Mouse (Mus musculus) left cerebral cortex, adult 2 months (tissue): ENCODE data around the gene Zfp109. TPM values are rescaled to one million over a fixed set of nuclear protein-coding genes. Genes with fewer than 3 reads are reported as not detected.

ENCODE experiments used
- DNase-seq, 2 experiments: peaks; one replicate each; pipeline ENCODE4 v3.0.0; 2021 to 2022; ENCODE audit warnings: low spot score in 2 of 2, mixed read lengths in 1 of 2; ENCODE audit errors: extremely low spot score in 1 of 2
- H3K27ac ChIP-seq: fragments of 200-600 bp; 2 replicates; pipeline ENCODE4 v1.8.1; 2022
- H3K4me3 ChIP-seq: fragments of 200-600 bp; 2 replicates; pipeline ENCODE4 v1.8.1; 2022
- CTCF ChIP-seq: fragments of 200-600 bp; IDR thresholded peaks from 2 replicates; pipeline ENCODE4 v1.8.1; 2022; ENCODE audit warnings: antibody characterized with exemption, mild to moderate bottlenecking, moderate library complexity
- intact Hi-C: fragments of 180-260 bp; cut with DNase I; formaldehyde crosslinking; loops from one replicate; pipeline ENCODE4 v1.15.1; 2025
- total RNA-seq, 2 experiments: library from RNA; stranded (reverse); gene quantifications; 2 replicates each; pipeline ENCODE4 v1.2.3; 2021

The Zfp109 gene
- total RNA-seq, 2 experiments from 2014 or later: 10.1 to 10.4 TPM

GRCm38 (mm10) chr7:24268176-24269155 lies 31.1 kb upstream of the Zfp109 start:
- no peak for DNase-seq
- H3K4me3 ChIP-seq: no peak overlapping the region
- intact Hi-C loops: no loop called here
- no peak for TF ChIP-seq CTCF
- no peak overlapping the region for H3K27ac ChIP-seq

GRCm38 (mm10) chr7:24260000-24260312 lies 22.6 kb upstream of the Zfp109 start:
- Histone ChIP-seq H3K27ac (no peak overlapping the region), H3K4me3 (no peak overlapping the region)
- intact Hi-C loops: loop anchor here (5.0 kb wide), 1 partner anchor 178 kb away; the partner anchor contains the start of gene Zfp180
- no peak for DNase-seq
- no peak for TF ChIP-seq CTCF

- DNase-seq: no peak
- intact Hi-C loops: loop anchor here (5.0 kb wide), 1 partner anchor 177 kb away; the partner anchor contains the start of gene Zfp180
- no peak for TF ChIP-seq CTCF
- Histone ChIP-seq H3K4me3 (no peak overlapping the region), H3K27ac (no peak overlapping the region)
Measured at GRCm38 (mm10) chr7:24259306-24259999, 22.1 kb upstream of the Zfp109 start.

- H3K27ac ChIP-seq: peak within 1 kb of the TSS; percentile 7; the same call in 1 of the 2 replicates
- intact Hi-C loops: loop anchor here (1.0 to 5.0 kb wide), 6 partner anchors 15 to 173 kb away; partner anchors contain the start of genes Zfp112, Zfp180, Zfp235 and Zfp93
- peak; percentile 81 to 86 for DNase-seq
- no peak for TF ChIP-seq CTCF
- peak within 1 kb of the TSS; percentile 67 for H3K4me3 ChIP-seq
Measured at GRCm38 (mm10) chr7:24254633-24255474, 17.5 kb upstream of the Zfp109 start, which contains the start of gene Zfp108. Gene Zfp108 (plus strand): TSS chr7:24254794.

- intact Hi-C loops: loop anchor here (1.0 to 5.0 kb wide), 5 partner anchors 15 to 142 kb away; partner anchors contain the start of genes Zfp112, Zfp235 and Zfp93
- no peak for TF ChIP-seq CTCF
- H3K27ac ChIP-seq: no peak overlapping the region
Measured at GRCm38 (mm10) chr7:24253779-24254615, 16.6 kb upstream of the Zfp109 start.

GRCm38 (mm10) chr7:24211343-24211742 lies 26.0 kb downstream of the Zfp109 start, which contains the start of gene Zfp111:
Gene Zfp111 (minus strand): TSS chr7:24211443.
- intact Hi-C loops: no loop called here
- DNase-seq: no peak
- no peak for TF ChIP-seq CTCF
- no peak within 1 kb of the TSS for H3K4me3 ChIP-seq
- H3K27ac ChIP-seq: no peak within 1 kb of the TSS

More at GRCm38 (mm10) chr7:24253779-24254615, 16.6 kb upstream of the Zfp109 start:
- H3K4me3 ChIP-seq: peak overlapping the region; percentile 67
- no peak for DNase-seq

- no peak for TF ChIP-seq CTCF
- Histone ChIP-seq H3K27ac (no peak overlapping the region), H3K4me3 (no peak overlapping the region)
- no peak for DNase-seq
- intact Hi-C loops: no loop called here
Measured at GRCm38 (mm10) chr7:24210296-24210695, 27.1 kb downstream of the Zfp109 start.

- DNase-seq: no peak
- no peak overlapping the region; the same call in 1 of the 2 replicates for H3K27ac ChIP-seq
- peak overlapping the region; percentile 47 for H3K4me3 ChIP-seq
- no peak for TF ChIP-seq CTCF
- intact Hi-C loops: loop anchor here (1.0 to 2.0 kb wide), 5 partner anchors 46 to 128 kb away; partner anchors contain the start of genes Zfp108, Zfp112, Zfp180 and Zfp235
Measured at GRCm38 (mm10) chr7:24208282-24208886, 29.0 kb downstream of the Zfp109 start.

- Histone ChIP-seq H3K27ac (peak overlapping the region; percentile 55; the same call in 1 of the 2 replicates), H3K4me3 (peak overlapping the region; percentile 47)
- no peak; the same call in 1 of the 2 replicates for TF ChIP-seq CTCF
- intact Hi-C loops: loop anchor here (1.0 to 2.0 kb wide), 5 partner anchors 47 to 127 kb away; partner anchors contain the start of genes Zfp108, Zfp112, Zfp180 and Zfp235
- peak; percentile 65 to 71 for DNase-seq
Measured at GRCm38 (mm10) chr7:24207488-24208261, 29.7 kb downstream of the Zfp109 start.
